Mouse (Mus musculus) brown adipose tissue, adult 24 weeks (tissue): ENCODE data around the gene Gm3045. TPM values are rescaled to one million over a fixed set of nuclear protein-coding genes. Genes with fewer than 3 reads are reported as not detected.

Experiments used
- H3K27ac ChIP-seq: fragments of 200-500 bp; replicated peaks from 2 replicates; pipeline ENCODE4 v1.5.1; 2012; ENCODE audit warnings: low read depth, mild to moderate bottlenecking, low read length
- H3K4me1 ChIP-seq: fragments of 200-500 bp; 2 replicates; pipeline ENCODE4 v1.6.1; 2012; ENCODE audit warnings: low read length, mixed read lengths; ENCODE audit not compliant: control insufficient read depth, insufficient read depth, insufficient read length
- H3K4me3 ChIP-seq: fragments of 200-500 bp; 2 replicates; pipeline ENCODE4 v1.5.1; 2012; ENCODE audit warnings: low read depth, mild to moderate bottlenecking, low read length, moderate library complexity; ENCODE audit not compliant: insufficient read depth
- polyA plus RNA-seq: library from polyadenylated mRNA; stranded (reverse); fragments of >200 nt; gene quantifications from 2 replicates; pipeline ENCODE4 v1.2.4, GENCODE M21; 2012; ENCODE audit not compliant: missing spikeins, insufficient read depth, insufficient read length

The Gm3045 gene
- polyA plus RNA-seq, 1 experiment = not detected

DNA sequence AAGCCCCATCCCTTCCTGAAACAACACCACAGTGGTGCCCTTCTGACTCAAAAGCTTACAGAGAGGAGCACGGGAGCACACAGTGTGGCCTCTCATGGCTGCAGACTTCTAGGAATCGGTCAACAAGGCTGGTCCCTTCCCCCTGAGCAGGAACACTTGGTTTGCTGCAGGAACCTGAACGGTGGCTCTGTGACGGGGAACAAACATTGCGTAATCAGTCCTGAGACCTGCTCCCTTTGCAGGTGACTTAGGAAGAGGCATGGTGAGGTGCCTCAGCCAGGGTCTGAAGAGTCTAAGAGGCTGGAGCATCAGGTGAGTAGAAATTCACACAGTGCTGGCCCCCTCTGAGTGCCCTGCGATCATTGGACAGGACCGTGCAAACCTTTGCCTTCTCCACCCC is 463 bp upstream of the Gm3045 start:
- no peak overlapping the region for H3K27ac ChIP-seq
- no peaks in the 10 kb centered on the region for H3K4me1 ChIP-seq
- H3K4me3 ChIP-seq = no peak overlapping the region

DNA sequence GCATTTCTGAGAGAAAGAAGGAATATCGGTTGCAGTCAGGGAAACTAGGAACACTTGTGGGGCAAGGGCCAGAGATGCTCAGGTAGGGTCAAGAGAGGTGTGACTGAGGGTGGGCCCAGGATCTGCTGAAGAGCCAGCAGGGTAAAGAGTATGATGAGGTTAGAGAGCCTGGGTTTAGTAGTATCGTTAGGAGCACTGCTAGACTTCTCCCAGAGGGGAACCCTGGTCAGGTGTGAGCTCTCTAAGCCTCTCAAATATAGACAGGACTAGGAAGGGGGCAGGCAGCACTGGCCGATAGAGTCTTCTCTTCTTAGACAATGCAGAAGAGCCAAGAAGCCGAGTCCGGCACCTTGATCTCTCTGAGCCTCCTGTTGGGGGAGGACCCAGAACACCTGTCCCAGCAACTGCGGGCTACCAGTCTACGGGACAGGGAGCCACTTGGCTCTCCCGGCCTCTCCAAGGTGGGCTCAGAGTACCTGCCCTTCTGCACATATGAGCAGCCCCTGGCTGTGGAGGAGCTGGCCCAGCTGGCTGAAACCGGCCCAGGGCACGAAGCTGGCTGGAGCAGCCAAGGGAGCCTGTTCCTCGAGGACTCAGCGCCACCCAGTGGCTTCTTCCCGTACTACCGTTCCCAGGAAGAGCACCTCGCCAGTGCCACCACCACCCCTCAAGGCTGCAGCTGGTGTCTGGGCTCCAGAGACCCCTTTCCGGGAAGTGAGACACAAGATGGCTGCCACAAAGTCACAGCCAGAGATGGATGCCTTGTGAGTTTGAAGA is 2.5 kb downstream of the Gm3045 start:
- Histone ChIP-seq H3K27ac (no peak overlapping the region), H3K4me3 (no peak overlapping the region), H3K4me1 (peaks cover 5% of the 10 kb centered on the region)

GRCm38 (mm10) chr13:56432496-56432895 is 6.1 kb downstream of the Gm3045 start:
- Histone ChIP-seq H3K4me3 (no peak overlapping the region), H3K4me1 (peaks cover 9% of the 10 kb centered on the region)

GRCm38 (mm10) chr13:56433466-56433865 is 7.1 kb downstream of the Gm3045 start:
- Histone ChIP-seq H3K4me3 (no peak overlapping the region), H3K4me1 (peaks cover 9% of the 10 kb centered on the region), H3K27ac (peak overlapping the region; percentile 90)

More at GRCm38 (mm10) chr13:56432496-56432895, 6.1 kb downstream of the Gm3045 start:
- H3K27ac ChIP-seq = 0 out of 2 replicates have a peak overlapping the region, but pooled peaks have one; percentile 90

- peak overlapping the region; percentile 26; the same call in 1 of the 2 replicates for H3K27ac ChIP-seq
- H3K4me1 ChIP-seq = peaks cover 9% of the 10 kb centered on the region
- H3K4me3 ChIP-seq = no peak overlapping the region
Measured at GRCm38 (mm10) chr13:56434311-56434751, 7.9 kb downstream of the Gm3045 start.

- Histone ChIP-seq H3K4me1 (peaks cover 9% of the 10 kb centered on the region), H3K27ac (peak overlapping the region; percentile 87), H3K4me3 (no peak overlapping the region)
Measured at GRCm38 (mm10) chr13:56435615-56436287, 9.4 kb downstream of the Gm3045 start.

DNA sequence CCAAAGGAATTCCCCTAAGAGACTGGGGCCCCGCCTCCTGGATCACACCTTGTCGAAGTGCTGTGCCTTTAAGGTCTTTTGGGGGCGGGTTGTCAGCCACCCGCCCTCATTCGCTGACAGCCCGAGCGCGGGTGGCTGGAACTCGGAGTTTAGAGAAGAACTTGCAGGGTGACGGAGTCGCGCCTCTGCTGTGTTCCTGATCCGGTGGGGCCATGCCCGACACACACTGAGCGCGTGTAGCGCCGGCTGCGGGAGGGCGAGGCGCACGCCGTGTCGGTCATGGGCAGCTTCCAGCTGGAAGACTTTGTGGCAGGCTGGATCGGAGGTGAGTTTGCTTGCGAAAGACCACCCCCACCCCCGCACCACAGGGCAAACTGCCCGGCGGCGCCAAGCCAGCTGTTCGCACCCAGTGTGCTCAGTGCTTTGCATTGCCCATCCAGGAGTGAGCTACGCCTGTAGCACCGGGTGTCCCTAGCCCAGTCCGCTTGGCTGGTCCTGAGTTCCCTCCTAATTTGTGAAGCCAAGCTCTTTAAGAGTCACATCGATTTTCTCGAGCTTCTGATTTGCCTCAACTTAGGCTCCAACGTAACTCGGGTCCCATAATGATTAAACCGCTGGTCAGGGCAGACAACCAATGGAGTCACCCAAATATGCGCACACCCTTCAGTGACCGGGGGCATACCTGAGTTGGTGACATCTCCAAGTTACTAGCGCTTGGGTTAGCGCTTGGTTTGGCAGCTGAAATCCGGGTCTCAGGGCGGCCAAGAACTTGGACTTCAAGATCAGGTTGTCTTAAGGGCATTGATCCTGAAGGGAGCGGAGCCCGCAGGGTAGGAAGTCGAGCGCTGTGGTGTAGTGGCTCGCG is 12.0 kb downstream of the Gm3045 start, which contains the start of gene Slc25a48:
TSS of gene Slc25a48 (plus strand) at position 145 of the 865 bp plus-strand sequence.
- H3K27ac ChIP-seq = peak within 1 kb of the TSS; percentile 89
- H3K4me3 ChIP-seq = peak within 1 kb of the TSS; percentile 50
- H3K4me1 ChIP-seq = peaks cover 9% of the 10 kb centered on the region

GRCm38 (mm10) chr13:56443411-56443810 is 17.0 kb downstream of the Gm3045 start:
- Histone ChIP-seq H3K4me3 (no peak overlapping the region), H3K27ac (no peak overlapping the region)

GRCm38 (mm10) chr13:56444112-56444511 is 17.7 kb downstream of the Gm3045 start:
- H3K27ac ChIP-seq = no peak overlapping the region
- no peaks in the 10 kb centered on the region for H3K4me1 ChIP-seq
- H3K4me3 ChIP-seq = no peak overlapping the region

More at GRCm38 (mm10) chr13:56443411-56443810, 17.0 kb downstream of the Gm3045 start:
- H3K4me1 ChIP-seq = no peaks in the 10 kb centered on the region

- Histone ChIP-seq H3K27ac (no peak overlapping the region), H3K4me3 (no peak overlapping the region)
Measured at GRCm38 (mm10) chr13:56444996-56445395, 18.6 kb downstream of the Gm3045 start.

GRCm38 (mm10) chr13:56449239-56450030 is 23.0 kb downstream of the Gm3045 start:
- H3K27ac ChIP-seq = no peak overlapping the region
- H3K4me3 ChIP-seq = no peak overlapping the region
- H3K4me1 ChIP-seq = no peaks in the 10 kb centered on the region

More at GRCm38 (mm10) chr13:56444996-56445395, 18.6 kb downstream of the Gm3045 start:
- H3K4me1 ChIP-seq = no peaks in the 10 kb centered on the region

GRCm38 (mm10) chr13:56450035-56450434 is 23.6 kb downstream of the Gm3045 start:
- Histone ChIP-seq H3K4me1 (no peaks in the 10 kb centered on the region), H3K4me3 (no peak overlapping the region), H3K27ac (no peak overlapping the region)

DNA sequence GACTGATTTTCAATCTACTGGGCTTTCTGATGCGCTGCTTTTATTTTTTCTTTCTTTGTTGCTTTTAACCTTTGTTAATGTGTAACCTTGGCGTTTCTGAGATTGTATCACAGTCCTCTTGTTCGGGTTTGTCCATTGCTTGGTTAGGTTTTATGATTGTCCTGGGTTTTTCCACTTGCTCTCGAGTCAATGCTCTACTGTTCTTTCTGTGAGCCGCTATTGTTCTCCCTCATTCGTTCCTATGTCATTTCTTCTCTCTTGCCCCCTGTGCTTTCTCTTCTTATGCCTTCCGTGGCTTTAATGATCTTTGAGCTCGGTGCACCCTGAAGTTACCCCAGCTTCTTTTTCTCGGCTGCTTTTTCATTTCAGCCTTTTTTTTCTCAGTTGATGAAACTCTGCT is 31.6 kb downstream of the Gm3045 start:
- Histone ChIP-seq H3K4me1 (no peaks in the 10 kb centered on the region), H3K27ac (no peak overlapping the region), H3K4me3 (no peak overlapping the region)

GRCm38 (mm10) chr13:56461460-56461859 is 35.1 kb downstream of the Gm3045 start:
- H3K4me1 ChIP-seq = no peaks in the 10 kb centered on the region
- no peak overlapping the region for H3K4me3 ChIP-seq

More at GRCm38 (mm10) chr13:56461460-56461859, 35.1 kb downstream of the Gm3045 start:
- no peak overlapping the region for H3K27ac ChIP-seq
